Mouse (Mus musculus) liver, embryonic 18 days (tissue): ENCODE measurements around the gene Med26. TPM values are rescaled to one million over a fixed set of nuclear protein-coding genes. Genes with fewer than 3 reads are reported as not detected.

Experiments used
- polyA plus RNA-seq: library from polyadenylated mRNA; depleted of rRNA; stranded (reverse); fragments of >200 nt; gene quantifications from 2 replicates; pipeline ENCODE4 v1.2.3, GENCODE M21; 2012; rRNA removed

The Med26 gene
- 3.5 and 4.8 TPM in 2 replicates for polyA plus RNA-seq

DNA sequence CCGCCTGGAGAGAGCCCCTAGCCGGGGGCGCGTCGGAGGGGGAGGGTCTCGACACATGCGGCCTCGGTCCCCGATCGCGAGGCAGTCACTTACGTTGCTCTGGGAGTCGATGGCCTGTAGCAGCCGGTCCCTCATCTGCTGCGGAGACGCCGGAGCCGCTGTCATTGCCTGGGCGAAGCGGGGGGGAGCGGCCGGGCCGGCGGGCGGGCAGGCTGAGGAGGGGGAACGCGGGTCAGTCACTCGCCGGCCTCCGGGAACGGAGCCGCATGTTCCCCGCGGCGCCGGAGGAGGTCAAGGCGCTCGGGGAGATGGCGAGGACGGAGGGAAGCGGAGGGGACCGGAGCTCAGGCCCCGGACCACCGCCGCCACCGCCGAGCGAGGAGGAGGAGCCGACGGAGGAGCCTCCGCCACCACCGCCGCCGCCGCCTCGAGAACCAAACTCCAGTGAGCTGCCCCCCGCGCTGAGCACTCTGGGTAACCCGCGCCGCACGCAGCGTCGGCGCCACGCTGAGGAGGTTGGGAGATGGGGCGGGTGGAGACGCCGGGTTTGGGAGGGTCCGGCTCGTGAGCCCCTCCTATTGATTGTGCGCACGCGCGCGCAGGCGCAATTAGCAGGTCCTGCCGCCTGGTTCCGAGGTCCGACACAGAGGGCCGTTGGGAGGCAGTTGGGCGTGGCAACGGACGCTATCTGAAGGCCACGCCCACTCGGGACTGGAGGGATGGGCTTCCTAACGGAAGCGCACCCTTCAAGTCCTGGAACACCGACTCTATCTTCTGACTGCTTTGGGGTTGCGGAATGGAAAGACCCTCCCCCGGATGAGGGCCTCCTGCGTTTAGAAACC is at the start of gene Med26:
Gene Med26, minus strand, starts transcription at position 469 of the 842 bp plus-strand sequence.

GRCm38 (mm10) chr8:72571611-72572473 is 23.8 kb upstream of the Med26 start, which contains the start of gene Tmem38a:
Gene Tmem38a, plus strand, starts transcription at chr8:72572055.

DNA sequence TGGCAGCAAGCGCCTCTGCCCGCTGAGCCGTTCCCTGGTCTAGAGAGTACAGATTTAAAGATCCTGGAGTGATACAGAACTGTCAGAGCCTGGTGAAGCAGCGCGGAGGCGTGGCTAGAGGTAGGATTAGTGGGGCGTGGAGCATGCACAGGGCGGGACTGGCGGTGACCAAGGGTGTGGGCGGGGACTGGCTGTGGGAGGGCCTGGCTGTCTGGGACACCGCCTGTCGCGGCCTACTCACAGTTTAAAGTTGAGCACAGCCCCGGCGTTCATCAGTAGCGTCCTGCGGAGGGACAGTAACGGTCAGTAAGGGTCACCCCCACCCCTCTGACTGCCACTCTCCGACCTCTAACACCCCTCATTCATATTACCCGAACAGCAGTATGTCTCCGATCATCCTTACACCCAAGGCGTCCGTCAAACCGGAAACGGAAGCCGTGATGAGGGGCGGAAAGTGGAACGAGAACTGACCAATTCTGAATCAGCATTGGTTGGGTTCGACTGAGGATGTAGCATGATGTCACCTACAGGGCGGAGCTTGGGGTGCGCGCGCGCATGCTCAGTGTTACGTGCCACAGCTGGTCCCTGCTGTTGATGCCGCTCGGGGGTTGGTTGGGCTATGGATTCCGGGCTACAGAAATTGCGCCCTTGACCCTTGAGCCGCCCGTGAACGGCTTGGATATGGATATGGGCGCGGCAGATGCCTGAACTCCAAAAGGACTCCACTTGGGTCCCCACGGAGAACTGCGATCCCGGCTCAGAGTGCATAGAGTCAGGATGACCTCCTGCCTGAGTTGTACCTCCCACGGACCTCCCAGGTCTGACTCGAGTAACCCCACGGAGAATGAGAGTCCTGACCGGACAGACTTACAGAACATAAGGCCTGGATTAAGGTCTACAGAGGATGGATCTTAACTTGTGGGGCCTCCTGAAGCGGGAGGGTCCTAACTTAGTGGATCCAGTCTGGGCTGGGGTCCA is 22.9 kb upstream of the Med26 start, which contains the start of gene Smim7:
Gene Smim7, minus strand, starts transcription at position 456 of the 978 bp plus-strand sequence.

GRCm38 (mm10) chr8:72491680-72492621 is 56.1 kb downstream of the Med26 start, which contains the start of gene Slc35e1:
Gene Slc35e1, minus strand, starts transcription at chr8:72492614.

DNA sequence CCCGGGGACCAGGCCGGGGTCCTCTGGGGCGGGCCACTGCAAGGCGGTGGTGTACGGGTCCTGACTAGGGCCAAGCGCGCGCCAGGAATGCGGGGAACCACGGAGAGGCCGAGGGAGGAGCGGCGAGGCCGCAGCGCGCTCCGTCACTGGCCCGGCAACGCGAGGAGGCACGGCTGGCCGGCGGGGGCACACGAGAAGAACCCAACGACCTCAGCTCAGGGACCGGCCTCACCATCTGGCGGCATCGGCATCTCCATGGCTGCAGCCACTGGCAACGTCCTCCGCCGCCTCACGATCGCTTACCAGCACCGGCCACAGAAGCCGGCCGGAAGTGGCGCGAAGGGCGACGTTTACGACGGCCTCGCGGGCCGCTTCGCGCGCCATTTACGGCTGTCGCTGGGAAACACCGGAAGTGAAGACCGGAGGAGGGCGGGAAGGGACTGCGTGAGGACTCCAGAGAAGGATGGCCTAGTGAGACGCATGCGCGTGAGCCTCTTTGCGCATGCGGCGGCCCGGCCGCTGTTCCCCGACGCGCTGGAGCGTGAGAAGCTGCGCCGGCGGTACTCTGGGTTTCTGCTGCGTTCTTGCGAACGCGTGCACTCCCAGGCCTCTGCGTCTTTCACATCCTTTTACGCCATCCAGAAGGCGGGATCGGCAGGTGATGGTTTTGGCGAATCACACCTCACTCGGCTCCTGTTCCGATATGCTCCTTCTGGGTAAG is 73.1 kb downstream of the Med26 start, which contains the start of gene Cherp:
Gene Cherp, minus strand, starts transcription at position 401 of the 721 bp plus-strand sequence.

Other genes with a start within 250 kb of the Med26 start
- 5.7 and 6.6 TPM in 2 replicates for gene Gm10282, start 243.0 kb downstream of the Med26 start, polyA plus RNA-seq
- 4.9 and 5.6 TPM in 2 replicates for gene Klf2, start 229.2 kb downstream of the Med26 start, polyA plus RNA-seq
- gene Eps15l1, start 126.8 kb downstream of the Med26 start, polyA plus RNA-seq = 16.9 and 20.9 TPM in 2 replicates
- 0.22 and 0.32 TPM in 2 replicates for gene Calr3, start 104.4 kb downstream of the Med26 start, polyA plus RNA-seq
- gene 1700030K09Rik, start 104.4 kb downstream of the Med26 start, polyA plus RNA-seq = 2.4 and 2.5 TPM in 2 replicates
- gene Cherp, start 73.0 kb downstream of the Med26 start, polyA plus RNA-seq = 13.3 and 15.6 TPM in 2 replicates
- gene Slc35e1, start 55.7 kb downstream of the Med26 start, polyA plus RNA-seq = 9.6 and 10.1 TPM in 2 replicates
- gene Smim7, start 22.8 kb upstream of the Med26 start, polyA plus RNA-seq = 19.6 and 22.6 TPM in 2 replicates
- 2.1 and 2.2 TPM in 2 replicates for gene Tmem38a, start 23.8 kb upstream of the Med26 start, polyA plus RNA-seq
- 0.01 TPM in 2 replicates for gene Nwd1, start 98.4 kb upstream of the Med26 start, polyA plus RNA-seq
- 56.4 and 59.5 TPM in 2 replicates for gene Sin3b, start 175.0 kb upstream of the Med26 start, polyA plus RNA-seq
- gene F2rl3, start 213.6 kb upstream of the Med26 start, polyA plus RNA-seq = 2.9 TPM in 2 replicates